Mouse (Mus musculus) fibroblast of lung, adult 2 months (primary cell): ENCODE measurements around the gene Frmd8.
"Not testable (repeated sequence)": the region's sequence is repeated elsewhere in the genome, so short reads cannot be mapped to it uniquely, and the experiment has no call there.

ENCODE experiments used
- DNase-seq: peaks from one replicate; pipeline ENCODE4 v3.0.0-alpha.2; 2011; ENCODE audit warnings: low read depth

Gene Frmd8

DNA sequence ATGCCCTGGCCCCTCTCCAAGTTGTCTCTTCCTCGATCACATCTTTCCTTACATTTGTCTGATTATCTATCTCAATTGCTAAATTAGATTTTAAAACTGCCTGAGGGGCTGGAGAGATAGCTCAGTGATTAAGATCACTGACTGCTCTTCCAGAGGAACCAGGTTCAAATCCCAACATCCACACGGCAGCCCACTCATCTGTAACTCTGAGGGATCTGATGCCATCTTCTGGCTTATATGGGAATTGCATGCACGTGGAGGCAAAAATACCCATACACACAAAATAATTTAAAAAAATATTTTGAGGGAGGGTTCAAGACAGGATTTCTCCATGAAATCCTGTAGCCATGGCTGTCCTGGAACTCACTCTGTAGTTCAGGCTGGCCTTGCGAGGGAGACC lies 10.8 kb upstream of the Frmd8 start:
- DNase-seq = no peak

DNA sequence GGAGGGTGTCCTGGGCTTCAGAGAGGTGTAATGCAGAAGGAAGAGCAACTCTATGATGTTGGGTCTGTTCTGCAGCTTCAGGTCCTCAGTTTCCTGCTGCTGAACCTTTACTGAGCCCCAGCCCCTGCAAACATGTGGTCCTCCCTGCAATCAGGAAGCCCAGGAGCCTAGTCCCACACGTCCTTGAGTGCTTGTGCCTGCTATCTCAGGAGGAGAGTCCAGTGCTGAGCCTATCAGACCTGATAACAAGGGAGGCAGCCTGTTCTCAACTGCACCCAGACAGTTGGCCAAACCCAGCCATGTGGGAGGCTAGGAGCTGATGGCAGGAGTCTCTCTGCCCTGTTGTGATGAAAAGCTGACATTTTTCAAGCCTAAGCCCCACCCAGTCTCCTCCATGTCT lies 8.9 kb upstream of the Frmd8 start:
- DNase-seq = no peak

DNA sequence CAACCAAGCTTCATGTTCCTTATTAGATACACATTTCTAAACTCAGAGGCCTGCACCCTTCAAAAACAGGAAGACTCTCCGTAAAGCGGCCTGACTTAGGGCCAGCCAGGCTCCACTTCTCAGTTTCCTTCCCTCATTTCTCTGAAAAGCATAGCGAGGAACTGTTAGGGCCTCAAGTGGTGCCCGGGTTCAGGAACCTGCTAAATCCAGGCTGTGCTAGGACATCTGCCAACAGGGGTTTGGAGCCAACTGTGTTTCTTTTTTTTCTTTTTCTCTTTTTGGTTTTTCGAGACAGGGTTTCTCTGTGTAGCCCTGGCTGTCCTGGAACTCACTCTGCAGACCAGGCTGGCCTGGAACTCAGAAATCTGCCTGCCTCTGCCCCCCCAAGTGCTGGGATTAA lies 7.0 kb upstream of the Frmd8 start:
- DNase-seq = not testable (repeated sequence)

DNA sequence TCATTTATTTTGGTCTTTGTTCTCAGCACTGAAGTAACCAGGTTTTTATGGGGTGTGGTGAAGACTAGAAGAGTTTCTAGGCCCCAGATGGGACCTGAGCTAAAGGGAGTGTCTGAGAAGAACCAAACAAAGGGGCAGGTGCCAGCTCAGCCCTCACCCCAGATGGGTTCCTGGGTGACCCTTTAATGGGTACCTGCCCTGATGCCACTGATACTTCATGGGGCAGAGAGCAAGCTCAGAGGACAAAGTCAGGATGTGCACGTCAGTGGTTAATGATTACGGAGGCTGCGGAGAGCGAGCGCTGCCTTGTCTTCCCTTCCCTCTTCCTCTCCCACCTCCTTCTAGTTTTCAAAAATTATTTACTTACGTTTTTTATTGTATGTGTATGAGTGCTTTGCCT lies 6.1 kb upstream of the Frmd8 start:
- no peak for DNase-seq

DNA sequence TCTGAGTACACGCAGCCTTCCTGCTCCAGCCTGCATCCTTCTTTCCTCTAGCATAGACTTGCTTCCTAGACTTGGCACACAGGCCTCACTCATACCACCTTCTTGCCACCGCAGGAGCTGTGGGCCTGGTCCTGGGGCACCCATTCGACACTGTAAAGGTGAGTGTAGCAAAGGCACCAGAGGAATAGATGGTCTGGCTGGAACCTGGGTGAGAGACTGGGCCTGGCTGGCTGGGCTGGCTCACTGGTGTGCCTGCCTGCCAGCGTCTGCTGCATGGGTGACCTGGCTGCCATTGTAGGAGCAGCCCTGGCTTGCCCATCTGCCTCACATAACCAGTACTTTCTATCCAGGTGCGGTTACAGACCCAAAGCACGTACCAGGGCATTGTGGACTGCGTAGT lies 4.7 kb upstream of the Frmd8 start:
- no peak for DNase-seq

DNA sequence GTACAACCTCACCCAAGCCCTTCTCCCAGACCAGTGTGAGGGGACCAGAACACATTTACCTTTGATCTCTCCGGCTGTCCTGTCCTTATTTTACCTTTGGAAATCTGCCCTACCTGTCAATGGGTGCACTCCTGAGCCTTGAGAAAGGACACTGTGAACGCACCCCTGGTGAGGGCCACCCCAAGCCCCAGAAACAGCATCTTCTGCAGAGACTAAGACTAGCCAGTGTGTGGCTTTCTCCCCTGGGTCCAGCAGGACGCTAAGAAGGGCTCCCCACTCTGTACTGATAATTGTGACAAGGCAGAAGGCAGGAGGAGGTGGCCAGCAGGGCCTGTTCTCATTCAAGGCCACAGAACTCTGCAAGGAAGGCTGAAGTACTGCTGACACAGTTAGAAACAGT lies 3.8 kb upstream of the Frmd8 start:
- DNase-seq = no peak

DNA sequence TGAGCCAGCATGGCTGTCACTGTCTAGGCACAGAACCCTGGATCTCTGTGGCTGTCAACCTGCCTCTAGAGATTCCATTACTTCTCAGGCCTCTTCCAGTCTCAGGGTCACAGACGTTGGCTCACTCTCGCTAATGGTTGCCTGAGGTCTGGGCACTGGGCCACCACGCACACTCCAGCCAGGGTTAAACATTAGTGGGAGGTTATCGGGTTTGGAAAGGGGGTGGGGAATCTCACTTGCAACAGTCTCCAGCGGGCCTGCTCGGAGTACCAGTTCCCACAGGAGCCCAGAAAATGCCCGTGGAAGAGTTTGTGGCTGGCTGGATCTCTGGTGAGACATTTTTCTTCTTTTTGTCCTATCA lies 3.3 kb upstream of the Frmd8 start:
- peak; percentile 71 for DNase-seq

DNA sequence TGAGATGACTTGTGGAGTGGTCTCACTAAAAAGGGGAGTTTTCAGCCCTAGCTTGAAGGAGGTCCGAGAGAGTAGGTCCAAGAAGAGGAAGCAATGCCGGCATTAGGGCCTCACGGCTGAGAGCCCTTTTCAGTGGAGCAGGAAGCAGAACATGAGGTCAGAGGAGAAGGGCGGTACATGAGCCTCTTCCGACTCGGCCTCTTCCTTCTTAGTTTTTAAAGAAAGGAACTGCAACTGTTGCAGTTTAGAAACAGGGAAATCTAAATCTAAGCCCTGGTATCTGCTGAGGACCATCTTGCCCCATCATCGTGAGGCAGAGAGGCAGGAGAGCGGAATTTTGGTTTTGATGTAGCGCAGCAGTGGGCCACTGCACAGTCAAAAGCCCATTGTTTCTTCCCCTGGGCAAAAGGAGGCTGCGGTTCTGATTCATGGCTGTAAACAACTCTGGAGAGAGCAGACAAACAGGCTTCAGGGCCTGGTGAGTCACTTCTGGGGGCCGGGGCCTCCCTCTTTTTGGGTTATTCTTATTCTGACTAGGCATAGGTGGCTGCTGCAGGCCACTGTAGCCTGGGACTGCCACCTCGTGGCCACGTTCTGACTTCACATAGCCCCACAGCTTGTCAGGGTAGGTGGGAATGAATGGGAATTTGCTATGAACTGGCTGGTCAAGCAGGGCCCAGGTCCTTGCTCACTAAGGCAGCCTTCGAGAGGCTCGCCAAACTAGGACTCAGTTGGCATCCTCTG lies 2.7 kb upstream of the Frmd8 start, which contains the start of gene Slc25a45:
Slc25a45 (plus strand) TSS at position 191 of the 744 bp plus-strand sequence.
- DNase-seq = peak; percentile 94

DNA sequence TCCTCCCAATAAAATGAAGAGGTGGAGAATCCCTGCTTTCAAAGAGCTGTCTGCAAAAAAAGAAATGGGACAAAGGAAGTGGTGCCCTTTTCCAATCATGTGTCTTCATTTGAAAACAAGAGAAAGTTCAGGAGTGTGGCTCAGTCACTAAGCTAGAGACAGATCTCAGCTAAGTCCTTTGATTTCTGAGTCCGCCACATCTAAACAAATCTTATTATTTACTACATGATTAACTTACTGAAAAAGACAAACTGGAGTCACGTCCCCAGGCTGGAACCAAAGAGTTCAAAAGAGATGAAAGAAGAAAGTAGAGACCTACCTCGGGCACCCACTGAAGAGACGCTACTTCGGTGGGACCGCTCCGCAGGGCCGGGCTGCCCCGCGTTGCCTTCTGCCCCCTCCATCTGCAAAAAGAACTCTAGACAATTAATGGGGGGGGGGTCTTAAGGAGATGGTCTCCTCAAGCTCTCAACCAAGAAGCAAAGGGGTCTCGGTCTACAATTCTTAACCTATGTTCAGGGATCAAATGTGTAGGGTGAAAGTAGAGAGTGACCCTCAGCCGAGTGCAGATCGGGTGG lies 594 bp downstream of the Frmd8 start:
- DNase-seq = no peak

DNA sequence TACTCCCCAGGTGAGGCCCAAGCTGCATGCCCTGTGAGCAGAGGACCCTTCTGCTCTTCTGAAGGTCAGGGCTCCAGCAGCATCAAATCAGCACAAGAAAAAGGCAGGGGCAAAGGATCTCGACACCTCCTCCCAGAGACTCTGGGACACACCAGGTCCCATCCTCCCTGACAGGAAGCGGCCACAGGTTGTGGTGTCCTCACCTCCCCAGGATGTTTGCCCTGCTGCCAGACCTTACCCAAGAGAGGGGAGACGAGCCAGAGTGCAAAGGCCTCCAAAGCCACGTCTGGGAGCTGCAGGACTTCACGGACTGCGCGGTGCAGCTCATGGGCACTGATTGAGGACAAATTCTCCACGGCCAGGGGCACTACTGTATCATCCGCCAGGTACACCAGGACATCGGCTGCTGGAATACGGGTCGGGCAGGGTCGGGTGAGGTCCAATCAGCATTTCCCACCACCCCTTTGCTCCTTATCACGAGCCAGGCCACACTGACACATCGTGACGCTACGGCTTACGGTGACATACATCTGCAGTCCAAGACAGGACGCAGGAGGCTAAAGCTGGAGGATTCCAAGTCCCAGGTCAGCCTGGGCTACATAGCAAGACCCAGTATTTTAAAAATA lies 2.0 kb downstream of the Frmd8 start:
- no peak for DNase-seq

DNA sequence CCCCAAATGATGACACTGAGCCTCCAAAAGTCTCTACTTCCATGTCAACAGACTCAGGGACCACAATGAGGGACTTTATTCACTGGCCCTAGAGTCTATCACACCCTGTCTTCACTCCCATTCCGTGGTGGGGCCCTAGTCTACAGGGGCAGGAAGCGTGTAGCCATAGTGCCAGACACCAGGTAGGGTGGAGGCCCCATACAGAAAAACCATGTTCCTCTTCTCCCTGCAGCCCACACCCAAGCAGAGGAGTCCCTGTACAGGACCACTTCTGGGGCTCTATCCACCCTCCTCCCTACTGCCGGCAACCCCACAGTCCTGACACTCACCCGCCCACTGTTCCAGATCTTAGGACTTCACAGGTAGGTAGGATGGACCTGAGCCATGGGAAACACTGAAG lies 2.5 kb downstream of the Frmd8 start:
- DNase-seq = no peak

DNA sequence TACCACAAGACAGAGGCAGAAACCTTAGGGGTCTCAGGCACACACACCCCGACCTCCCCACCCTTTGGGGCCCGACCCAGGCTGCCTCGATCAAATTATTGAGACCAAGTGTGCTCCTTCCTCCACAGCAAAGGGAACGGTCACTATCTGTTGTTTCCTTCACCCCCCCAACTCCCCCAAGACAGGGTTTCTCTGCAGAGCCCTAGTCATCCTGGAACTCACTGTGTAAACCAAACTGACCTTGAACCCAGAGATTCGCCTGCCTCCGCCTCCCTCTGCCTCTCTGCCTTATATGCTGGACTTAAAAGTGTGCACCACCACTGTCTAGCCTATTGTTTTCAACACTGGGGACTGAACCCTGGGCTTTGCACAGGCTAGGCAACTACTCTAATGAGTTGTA lies 3.4 kb downstream of the Frmd8 start:
- DNase-seq = no peak

DNA sequence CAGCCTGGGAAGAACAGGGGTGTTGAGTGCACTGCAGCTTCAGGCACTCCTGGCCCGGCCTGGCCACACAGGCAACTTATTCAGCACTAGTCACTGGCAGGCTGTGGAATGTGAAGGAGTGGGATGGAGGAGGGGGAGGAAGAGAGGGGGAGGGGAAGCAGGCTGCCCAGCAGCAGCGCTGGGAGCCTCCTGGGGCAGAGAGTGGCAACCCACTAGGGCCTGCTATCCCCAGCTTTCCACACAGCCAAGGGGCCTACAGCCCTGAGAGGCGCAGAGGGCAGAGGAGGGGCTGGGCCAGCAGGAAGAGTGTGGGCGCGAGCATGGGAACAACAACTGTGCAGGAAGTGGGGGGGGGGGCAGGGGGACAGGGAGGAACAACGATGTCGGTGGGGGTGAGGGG lies 3.8 kb downstream of the Frmd8 start:
- DNase-seq = no peak

DNA sequence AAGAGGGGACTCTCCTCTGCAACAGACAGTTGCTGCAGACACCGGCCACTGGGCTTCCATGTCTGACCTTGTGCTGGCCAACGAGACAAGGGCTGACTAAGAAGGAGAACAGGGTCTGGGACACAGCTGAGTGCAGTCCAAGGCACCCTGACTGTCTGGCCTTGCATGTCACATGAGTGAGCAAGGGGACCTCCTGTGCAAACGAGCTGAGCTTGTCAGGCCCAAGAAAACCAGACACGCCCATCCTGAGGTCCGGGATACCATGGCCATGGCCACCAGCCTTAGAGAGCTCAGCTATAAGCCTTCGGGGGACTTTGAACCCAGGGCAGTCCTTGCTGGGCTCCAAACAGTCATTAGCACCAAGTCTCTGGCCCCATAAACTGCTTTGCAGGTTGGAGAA lies 7.0 kb downstream of the Frmd8 start:
- no peak for DNase-seq

DNA sequence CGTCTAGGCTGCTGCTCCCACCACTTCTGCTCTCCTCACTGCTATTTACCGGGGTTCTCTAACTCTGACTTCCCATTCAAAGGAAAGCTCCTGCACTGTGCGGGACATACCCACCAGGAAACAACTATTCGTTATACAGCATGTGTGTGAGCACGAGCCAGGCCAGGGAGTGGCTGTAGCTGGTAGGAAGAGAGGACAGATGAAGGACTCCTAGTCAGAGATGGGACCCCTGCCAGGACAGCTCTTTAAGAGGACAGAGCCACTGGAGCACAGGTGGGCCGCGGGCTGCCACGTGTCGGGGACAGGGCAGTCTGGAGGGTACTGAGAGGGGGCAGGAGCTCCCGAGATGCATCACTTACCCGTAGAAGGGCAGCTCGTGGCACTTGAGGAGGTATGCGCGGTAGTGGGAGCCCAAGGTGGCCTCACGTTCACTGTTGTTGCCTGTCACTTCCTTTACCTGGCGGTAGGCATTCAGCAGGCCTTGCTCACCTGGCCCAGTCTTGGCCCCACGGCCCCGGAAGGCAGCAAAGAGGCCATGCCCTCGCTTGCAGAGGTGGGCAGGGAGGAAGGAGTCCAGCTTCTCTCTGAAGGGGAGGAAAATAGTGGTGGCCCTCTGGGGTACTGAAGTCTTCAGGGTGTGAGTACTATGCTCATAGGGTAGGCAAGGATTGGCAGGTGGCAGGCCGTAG lies 10.2 kb downstream of the Frmd8 start:
- DNase-seq = no peak

DNA sequence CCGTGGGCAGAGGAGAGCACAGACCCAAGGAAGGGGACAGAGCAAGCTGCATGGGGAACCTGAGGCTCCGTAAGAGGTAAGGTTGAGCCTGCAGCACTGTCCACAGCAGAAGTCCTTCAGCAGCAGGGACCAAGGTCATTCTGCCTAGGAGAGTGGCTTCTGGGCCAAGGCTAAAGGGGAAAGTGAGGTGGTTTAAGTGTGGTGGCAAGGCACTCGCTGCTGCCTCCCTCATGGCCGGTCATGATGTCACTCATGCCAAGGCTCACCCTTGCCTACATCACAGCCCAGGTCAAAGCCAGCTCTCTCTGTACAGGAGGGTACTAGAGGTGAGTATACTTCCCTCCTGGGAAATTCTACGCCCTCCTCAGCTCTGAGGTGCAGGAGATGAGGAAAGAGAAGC lies 11.3 kb downstream of the Frmd8 start:
- DNase-seq = no peak

DNA sequence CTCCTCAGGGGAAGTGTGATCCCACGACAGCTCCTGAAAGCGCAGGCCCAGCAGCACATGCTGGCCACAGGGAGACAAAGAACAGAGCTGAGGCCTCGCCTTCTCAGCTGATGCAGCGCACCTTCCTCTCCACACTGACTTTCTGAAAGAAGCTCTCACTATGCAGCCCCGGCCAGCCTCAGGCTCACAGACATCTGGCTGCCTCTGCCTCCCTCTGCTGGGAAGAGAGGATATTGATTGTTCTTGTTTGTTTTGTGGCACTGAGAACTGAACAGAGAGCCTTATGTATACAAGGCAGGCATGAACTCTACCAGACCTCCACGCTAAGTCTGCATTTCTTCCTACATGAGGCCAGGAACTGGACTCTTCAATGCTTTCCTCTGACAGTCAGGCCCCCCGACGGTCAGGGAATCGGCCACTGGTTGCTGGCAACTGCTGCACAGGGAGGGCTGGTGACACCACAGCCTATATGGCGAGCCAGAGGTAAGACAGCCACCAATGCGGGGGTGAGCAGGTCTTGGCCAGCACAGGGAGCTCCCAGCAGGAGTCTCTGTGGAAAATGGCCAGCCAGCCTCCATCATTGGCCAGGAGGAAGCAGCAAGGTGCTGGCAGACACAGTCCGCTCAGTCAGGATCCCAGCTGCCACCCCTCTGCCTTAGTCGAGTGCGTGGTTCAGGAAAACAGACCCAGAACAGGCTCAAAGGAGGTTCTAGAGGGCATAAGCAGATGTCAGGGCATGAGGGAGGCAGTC lies 12.6 kb downstream of the Frmd8 start:
- DNase-seq = no peak

DNA sequence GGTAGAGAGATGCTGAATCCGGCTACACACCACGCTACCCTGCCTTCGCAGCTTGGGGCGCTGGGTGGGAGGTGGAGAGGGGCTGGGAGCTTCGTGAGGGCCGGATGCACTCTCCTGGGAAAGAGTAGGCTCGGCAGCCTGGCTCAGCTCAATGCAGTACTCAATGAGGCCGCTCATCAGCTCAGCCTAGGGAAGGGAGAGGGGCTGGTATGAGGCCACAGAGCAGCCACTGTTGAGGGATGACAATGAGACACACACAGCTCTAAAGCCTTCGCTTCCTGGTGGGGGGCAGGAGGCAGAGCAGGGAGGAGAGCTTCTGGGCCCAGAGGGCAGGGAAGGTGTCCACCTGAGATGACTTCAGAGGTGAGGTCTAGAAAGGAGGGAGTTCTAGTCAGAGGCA lies 18.5 kb downstream of the Frmd8 start:
- DNase-seq = no peak

DNA sequence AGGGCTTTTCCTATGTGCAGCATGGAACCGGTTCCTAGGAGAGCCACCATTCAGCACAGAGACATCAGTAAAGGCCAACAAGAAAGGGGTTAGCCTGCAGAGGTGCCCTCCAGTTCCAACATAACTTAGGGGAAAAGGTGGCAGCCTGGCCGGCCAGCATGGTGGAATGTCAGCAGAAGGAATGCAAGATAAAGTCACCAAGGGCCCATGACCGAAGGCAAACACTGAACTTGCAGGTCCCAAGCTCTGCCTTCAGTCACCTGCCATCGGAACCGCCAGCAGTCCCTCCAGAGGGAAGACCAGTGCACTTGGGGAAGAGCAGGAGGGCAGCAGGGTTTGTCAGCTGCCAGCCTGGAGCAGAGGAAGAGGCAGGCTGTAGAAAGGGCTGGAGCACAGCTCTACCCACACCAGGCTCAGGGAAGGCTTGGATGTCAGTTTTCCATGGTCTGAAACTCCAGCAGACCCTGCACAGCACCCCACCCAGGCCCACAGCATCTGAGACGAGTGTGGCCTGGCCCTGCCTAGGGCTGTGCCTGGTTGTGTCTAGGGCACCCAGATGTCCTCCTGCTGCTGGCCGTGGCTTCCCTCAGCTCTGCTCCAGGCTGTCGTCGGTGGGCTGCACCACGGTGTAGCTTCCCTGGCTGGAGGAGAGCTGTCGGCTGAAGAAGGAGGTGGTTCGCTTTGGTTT lies 22.9 kb downstream of the Frmd8 start:
- DNase-seq = no peak

DNA sequence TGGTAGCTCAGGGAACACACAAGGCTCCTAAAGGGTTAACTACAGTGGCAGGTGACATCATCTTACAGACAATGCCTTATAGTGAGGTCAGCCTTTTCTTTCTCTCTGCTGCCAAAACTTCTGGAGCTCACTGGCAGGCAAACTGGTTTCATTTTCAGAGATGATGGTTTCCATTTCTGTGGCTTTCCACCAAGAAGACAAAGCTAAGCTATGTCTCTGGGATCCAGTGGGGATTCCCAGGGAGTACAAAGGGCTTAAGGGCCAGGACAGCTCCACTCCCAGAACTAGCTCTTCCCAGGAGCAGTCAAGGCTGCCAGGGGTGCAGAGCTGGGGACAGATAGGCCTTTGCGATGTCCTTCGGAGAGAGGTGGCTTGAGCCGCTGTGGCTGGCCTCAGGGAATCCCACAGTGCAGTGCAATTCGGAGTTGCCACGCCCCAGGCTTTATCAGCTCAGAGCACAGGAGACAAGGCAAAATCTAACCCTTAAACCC lies 23.5 kb downstream of the Frmd8 start:
- peak; percentile 36 for DNase-seq

DNA sequence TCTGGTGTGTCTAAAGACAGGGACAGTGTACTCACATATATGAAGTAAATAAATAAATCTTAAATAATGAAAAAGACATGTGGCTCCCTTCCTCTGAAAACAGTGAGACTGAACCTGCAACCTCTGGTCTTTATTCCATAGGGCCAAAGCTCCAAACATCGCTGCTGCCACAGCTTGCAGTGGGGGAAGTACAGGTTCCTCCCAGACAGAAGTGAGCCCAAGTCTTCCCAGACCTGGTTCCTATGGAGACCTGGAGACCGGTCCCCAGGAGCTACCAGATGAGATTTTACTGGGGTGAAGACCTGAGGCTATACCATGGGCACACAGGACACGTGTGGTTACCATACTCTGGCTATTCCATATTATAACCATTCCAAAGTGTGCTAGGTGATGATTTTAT lies 24.2 kb downstream of the Frmd8 start:
- no peak for DNase-seq
